In genomic region chr10:31034782-31035181, GRCm38 (mm10) we compare ENCODE assay signal across 12 mouse cellular contexts.
"Had no signal": no experiment of that assay in that cellular context is flagged by ENCODE, and none has a peak within 500 bp of the region (broad histone marks: within the 10 kb centered on the region; RNA-seq: fewer than 3 reads in every experiment).

No protein-coding gene starts in this region.

- H3K27me3 ChIP-seq: liver, embryonic 13.5 days had no signal

- H3K27ac ChIP-seq: left cerebral cortex, adult 2 months; liver, embryonic 13.5 days had no signal

- H3K4me2 ChIP-seq: liver, embryonic 13.5 days; midbrain, embryonic 11.5 days had no signal

- H3K9ac ChIP-seq: liver, embryonic 13.5 days had no signal

- H3K4me1 ChIP-seq: liver, embryonic 13.5 days had no signal

- H3K9me3 ChIP-seq: liver, embryonic 13.5 days had no signal

- DNase-seq: kidney, postnatal 10 days; kidney, postnatal 36 days; layer of hippocampus, postnatal 36 days; liver, embryonic 13.5 days; lung, adult 2 months; lung, postnatal 14 days; lung, postnatal 4 days; midbrain, embryonic 14.5 days; thymus, adult 18-20 months; thymus, postnatal 36 days had no signal

- H3K4me3 ChIP-seq: left cerebral cortex, adult 2 months; liver, embryonic 13.5 days had no signal

- H3K36me3 ChIP-seq: liver, embryonic 13.5 days had no signal
